Mouse (Mus musculus) gastrocnemius, postnatal 14 days (tissue): Measurements from ENCODE around the gene Larp1. TPM values are rescaled to one million over a fixed set of nuclear protein-coding genes. Genes with fewer than 3 reads are reported as not detected.
A peak's percentile ranks its signal among the peaks of the same experiment; 100 is the strongest.
"Not testable (repeated sequence)": the region's sequence is repeated elsewhere in the genome, so short reads cannot be mapped to it uniquely, and the experiment has no call there.

Source experiments
- DNase-seq: peaks from one replicate; pipeline ENCODE4 v3.0.0; 2021; ENCODE audit warnings: mixed read lengths
- intact Hi-C: fragments of 180-260 bp; cut with DNase I; formaldehyde crosslinking; loops from one replicate; pipeline ENCODE4 v1.15.1; 2025; ENCODE audit warnings: low total_unique reads
- total RNA-seq, 2 experiments: library from RNA; stranded (reverse); gene quantifications; 2 replicates each; pipeline ENCODE4 v1.2.3; 2021

Gene Larp1
- total RNA-seq, 2 experiments from 2014 or later: 61.9 to 74.6 TPM

- peak; percentile 53 for DNase-seq
- intact Hi-C loops: no loop called here
These were observed 84.2 kb downstream of the Larp1 start, which contains the start of gene Gm12248 for GRCm38 (mm10) chr11:58093021-58093528. TSS of gene Gm12248 (minus strand) at chr11:58093134.

GRCm38 (mm10) chr11:58094766-58095165 is 85.9 kb downstream of the Larp1 start:
- no peak for DNase-seq
- intact Hi-C loops: no loop called here

- intact Hi-C loops: no loop called here
- no peak for DNase-seq
These were observed 86.7 kb downstream of the Larp1 start for GRCm38 (mm10) chr11:58095561-58095960.

- intact Hi-C loops: no loop called here
- DNase-seq: no peak
These were observed 87.3 kb downstream of the Larp1 start for GRCm38 (mm10) chr11:58096160-58096559.

- no peak for DNase-seq
- intact Hi-C loops: no loop called here
These were observed 88.2 kb downstream of the Larp1 start for GRCm38 (mm10) chr11:58096821-58097620.

GRCm38 (mm10) chr11:58097621-58098365 is 88.9 kb downstream of the Larp1 start:
- no peak for DNase-seq
- intact Hi-C loops: no loop called here

GRCm38 (mm10) chr11:58098366-58098720 is 89.5 kb downstream of the Larp1 start:
- intact Hi-C loops, DNase-seq: not testable (repeated sequence)

GRCm38 (mm10) chr11:58100006-58100405 is 91.1 kb downstream of the Larp1 start:
- DNase-seq: no peak
- intact Hi-C loops: loop anchor here (10.0 kb wide), 1 partner anchor 65 kb away; the partner anchor contains the start of gene Gemin5

GRCm38 (mm10) chr11:58101194-58101720 is 92.4 kb downstream of the Larp1 start:
- intact Hi-C loops: loop anchor here (10.0 kb wide), 1 partner anchor 64 kb away; the partner anchor contains the start of gene Gemin5
- no peak for DNase-seq

- no peak for DNase-seq
These were observed 93.3 kb downstream of the Larp1 start for GRCm38 (mm10) chr11:58102146-58102545.

GRCm38 (mm10) chr11:58102581-58103343 is 93.9 kb downstream of the Larp1 start:
- no peak for DNase-seq
- intact Hi-C loops: loop anchor here (10.0 kb wide), 1 partner anchor 62 kb away; the partner anchor contains the start of gene Gemin5

More at GRCm38 (mm10) chr11:58102146-58102545, 93.3 kb downstream of the Larp1 start:
- intact Hi-C loops: loop anchor here (10.0 kb wide), 1 partner anchor 63 kb away; the partner anchor contains the start of gene Gemin5

GRCm38 (mm10) chr11:58103344-58103653 is 94.4 kb downstream of the Larp1 start:
- intact Hi-C loops: loop anchor here (10.0 kb wide), 1 partner anchor 62 kb away; the partner anchor contains the start of gene Gemin5
- no peak for DNase-seq

- peak; percentile 99 for DNase-seq
- intact Hi-C loops: loop anchor here (10.0 kb wide), 1 partner anchor 61 kb away; the partner anchor contains the start of gene Gemin5
These were observed 94.9 kb downstream of the Larp1 start, which contains the start of gene Cnot8 for GRCm38 (mm10) chr11:58103697-58104306. TSS of gene Cnot8 (plus strand) at chr11:58104153.

- DNase-seq: no peak
- intact Hi-C loops: loop anchor here (10.0 kb wide), 1 partner anchor 60 kb away; the partner anchor contains the start of gene Gemin5
These were observed 95.5 kb downstream of the Larp1 start for GRCm38 (mm10) chr11:58104351-58104791.

- intact Hi-C loops: loop anchor here (10.0 kb wide), 1 partner anchor 58 kb away; the partner anchor contains the start of gene Gemin5
- no peak for DNase-seq
These were observed 98.1 kb downstream of the Larp1 start for GRCm38 (mm10) chr11:58107009-58107408.

GRCm38 (mm10) chr11:58107664-58108337 is 98.9 kb downstream of the Larp1 start:
- intact Hi-C loops: loop anchor here (10.0 kb wide), 1 partner anchor 57 kb away; the partner anchor contains the start of gene Gemin5
- DNase-seq: no peak
